Mouse (Mus musculus) thymus, postnatal 0 days (tissue): ENCODE data around the gene Gpr153. TPM values are rescaled to one million over a fixed set of nuclear protein-coding genes. Genes with fewer than 3 reads are reported as not detected.

ENCODE experiments used
- DNase-seq: peaks from one replicate; pipeline ENCODE4 v3.0.0-alpha.2; 2015; ENCODE audit warnings: low spot score
- polyA plus RNA-seq: library from polyadenylated mRNA; unstranded; fragments of >200 nt; fragmentation: Nextera tagmentation; extraction: Ambion mirVana; gene quantifications from 2 replicates; pipeline ENCODE4 v1.2.1, GENCODE M21; 2015

Gpr153 gene
- polyA plus RNA-seq, 1 experiment from 2014 or later: 1.4 TPM

DNA sequence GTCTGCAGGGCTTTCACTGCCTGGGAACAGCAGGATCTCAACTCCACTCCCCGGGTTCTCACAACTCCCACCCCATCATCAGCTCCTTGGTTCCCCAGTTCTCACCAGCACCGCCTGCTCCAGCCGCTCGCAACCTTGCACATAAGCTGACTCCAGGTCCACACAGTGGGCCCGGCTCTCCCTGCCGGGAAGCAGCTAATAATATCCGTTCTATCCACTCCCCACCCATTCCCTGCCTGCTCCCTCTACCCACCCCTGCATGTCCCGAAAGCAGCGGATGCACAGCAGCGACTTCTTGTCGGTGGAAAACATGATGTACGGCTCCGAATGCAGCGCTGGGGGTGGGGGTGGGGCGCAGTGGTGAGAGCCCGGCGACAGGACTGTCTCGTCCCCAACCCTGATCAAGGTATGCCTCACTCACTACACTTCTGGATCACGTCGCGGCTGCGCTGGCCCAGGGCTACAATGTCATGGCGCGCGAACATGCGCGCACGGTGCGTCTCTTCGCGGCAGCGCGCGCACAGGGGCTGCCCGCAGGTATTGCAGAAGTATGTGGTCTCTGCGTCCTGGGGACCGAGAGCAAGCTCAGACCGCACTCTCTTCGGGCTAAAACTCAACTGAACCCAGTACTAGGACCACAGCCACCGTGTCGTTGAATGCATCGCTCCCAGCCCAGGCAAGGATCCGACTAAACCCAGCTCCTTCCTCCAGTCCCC is 41.6 kb downstream of the Gpr153 start:
- DNase-seq: no peak

DNA sequence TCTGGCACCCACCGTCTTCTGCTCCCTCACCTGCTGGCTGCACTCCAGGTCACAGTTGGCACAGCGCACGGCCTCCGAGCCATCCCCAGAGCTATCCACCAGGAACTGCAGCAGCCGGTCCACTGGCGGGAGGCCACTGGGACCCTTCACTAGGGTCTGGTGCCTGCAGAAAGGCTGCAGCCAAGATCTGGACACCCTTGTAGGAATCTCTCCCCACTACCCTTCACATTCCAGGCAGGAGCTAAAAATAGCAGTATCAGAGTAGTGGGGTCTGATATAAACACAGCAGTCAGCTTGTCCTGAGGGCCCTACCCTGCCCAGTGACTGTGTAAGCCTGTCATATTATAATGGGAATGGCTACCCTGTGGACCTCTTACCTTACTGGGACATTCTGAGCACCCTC is 43.6 kb downstream of the Gpr153 start:
- DNase-seq: no peak

DNA sequence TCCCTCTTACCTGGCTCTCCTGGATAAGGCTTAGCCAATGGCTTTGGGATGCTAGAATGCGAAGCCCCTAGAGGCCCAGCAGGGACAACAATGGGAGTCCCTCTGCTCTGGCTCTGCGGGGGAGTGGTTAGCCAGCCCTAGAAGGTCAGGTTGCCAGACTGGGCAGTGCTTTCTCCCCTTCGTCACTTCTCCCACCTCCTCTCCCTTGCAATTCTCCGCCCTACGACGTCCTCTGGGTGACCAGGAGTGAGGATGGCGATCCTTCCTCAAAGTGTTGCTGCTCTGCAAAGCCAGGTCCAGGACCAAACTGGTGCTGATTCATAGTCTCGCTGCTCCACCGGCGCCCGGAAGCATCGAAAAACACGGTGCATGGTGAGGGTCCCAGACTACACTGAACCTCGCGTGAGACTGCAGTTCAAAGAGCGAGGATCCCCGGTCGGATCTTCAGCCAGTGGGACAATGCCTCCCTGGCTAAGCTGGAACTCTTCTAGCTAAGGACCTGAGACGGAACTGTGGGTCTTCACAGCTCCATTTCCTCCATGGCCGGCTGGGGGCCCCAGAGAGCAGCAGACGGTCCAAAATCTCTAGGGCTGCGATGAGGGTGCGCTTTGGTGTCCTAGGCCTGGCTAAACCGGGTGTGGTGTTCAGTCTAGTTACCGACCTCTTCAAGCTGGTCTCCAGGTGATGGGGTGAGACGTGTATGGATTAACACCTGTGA is 44.6 kb downstream of the Gpr153 start, which contains the start of gene Rnf207:
Rnf207 (minus strand) TSS at position 477 of the 718 bp plus-strand sequence.
- peak; percentile 23 for DNase-seq

DNA sequence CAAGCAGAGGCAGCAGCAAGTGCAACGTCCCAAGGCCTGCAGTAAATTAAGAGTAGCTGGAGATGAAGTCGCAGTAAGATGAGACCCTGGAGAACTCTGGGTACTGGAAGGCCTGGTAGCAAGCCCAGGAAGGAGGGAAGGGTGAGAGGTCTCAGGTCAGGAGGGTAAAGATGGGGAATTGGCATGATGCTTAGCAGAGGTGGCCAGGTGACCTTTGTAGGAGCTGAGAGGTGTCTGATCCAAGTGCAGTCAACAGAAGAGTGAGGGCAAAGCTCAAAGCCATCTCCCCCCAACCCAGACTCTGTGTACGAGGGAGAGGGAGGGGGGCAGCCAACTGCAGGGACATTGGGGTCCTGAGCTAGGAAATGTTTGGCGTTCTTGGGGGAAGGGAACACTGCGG is 47.4 kb downstream of the Gpr153 start:
- no peak for DNase-seq

DNA sequence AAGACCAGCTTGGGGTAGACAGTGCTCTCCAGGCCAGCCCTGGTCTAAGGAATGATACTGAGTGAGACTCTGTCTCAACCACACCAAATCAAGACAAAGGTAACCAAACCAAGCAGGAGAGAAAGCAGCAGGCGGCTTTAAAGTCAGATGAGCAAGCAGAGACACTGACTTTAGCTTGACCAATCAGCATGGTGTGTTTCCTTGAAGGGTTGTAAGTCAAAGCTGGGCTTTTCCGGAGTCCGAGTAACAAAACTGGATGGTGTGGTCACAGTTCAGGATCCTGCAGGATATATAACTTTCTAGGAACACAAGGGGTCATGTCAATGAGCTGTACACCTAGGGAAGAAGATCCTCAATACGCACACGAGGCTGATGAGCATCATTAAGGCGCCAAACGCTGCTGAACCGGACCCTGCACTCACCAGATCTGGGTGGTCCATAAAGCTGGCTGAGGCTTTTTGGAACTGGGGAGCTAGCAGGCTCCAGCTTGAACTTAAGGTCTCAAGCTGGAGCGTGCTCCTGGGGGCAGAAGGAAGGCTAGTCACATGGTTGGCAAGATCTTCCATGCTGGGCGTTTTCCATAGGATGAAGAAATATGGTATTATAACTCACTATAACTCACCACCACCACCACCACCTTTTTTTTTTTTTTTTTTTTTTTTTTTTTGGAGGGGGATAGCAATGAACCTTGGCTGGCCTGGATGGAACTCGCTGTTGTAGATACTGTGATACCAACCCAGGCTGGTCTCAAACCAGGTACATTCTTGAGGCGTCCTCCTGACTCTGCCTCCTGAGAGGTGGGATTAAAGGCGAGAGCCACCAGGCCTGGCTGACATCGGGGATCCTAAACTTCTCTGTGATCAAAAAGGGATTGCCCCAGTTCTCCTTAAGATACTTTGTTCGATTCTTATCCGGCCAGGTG is 50.9 kb downstream of the Gpr153 start:
- no peak for DNase-seq

DNA sequence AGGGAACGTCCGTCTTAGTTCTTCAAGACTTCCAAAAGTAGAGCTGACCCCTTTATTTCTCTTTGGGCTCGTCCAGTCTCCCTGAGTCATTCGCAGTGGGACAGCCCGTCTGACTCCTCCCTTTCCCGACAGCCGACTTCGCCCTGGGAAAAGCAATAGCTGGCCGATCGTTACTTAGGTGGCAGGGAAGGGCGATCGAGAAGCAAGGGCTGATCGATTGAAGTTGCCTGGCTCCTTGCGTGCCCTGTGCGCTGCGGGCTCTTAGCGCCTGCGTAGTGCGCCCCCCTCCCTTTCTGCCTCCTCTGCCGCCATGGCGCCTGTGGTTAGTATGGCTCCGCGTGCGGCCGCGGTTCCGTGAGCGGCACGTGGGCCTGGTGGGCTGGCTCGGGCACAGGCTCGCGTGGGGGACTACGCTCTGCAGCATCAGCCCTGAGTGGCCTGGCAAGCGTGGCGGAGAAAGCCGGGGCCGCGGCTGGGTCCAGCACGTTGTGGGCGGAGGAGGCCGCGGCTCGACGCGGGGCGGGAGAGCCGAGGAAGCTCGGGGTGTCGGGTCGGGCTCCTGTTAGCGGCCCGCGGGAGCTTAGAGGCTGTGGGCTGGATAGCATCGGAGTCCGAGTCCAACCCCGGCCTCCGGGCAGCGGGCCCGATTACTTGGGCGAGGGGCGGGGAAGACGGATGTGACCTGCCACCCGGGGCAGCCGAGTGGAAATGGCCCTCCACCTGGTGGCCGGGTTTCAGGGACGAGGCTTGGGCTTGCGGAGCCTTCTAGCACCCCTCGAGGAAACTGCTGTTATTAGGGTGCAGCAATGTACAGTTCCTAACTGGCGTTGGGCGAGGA is 51.8 kb downstream of the Gpr153 start, which contains the start of gene Rpl22:
Rpl22 (plus strand) TSS at position 169 of the 838 bp plus-strand sequence.
- peak; percentile 97 for DNase-seq

DNA sequence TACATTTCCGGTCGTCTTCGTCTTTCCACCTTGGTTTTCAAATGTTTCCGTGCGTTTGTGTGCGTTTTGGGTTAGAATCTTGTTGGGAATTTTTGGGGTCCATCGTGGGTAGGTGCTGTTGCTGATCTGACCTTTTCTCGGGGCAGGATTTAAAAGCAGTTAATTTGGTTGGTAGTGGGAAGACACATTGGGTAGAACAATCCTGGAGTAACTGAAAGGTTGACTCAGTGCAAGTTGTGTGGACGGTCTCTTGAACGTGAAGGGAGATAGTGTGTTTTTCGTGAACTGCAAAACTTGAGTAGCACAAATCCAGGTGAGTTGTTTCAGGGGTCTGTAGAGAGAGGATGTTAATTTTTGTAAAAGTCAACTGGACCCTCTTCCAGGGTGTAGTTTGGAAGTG is 52.5 kb downstream of the Gpr153 start:
- no peak for DNase-seq

DNA sequence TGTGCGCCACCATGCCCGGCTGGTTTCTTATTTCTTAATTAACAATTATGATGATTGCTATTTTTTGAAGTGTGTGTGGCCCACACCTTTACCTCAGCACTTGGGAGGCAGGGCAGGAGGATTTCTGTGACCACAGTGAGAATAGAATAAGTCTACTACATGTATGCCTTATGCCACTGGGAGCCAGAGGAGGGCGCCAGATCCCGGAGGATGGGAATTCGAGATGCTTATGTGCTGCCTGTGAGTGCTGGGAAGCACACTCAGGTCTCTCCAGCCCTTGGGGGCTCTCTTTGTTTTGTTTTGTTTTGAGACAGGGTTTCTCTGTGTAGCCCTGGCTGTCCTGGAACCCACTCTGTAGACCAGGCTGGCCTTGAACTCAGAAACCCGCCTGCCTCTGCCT is 54.7 kb downstream of the Gpr153 start:
- peak; percentile 48 for DNase-seq

DNA sequence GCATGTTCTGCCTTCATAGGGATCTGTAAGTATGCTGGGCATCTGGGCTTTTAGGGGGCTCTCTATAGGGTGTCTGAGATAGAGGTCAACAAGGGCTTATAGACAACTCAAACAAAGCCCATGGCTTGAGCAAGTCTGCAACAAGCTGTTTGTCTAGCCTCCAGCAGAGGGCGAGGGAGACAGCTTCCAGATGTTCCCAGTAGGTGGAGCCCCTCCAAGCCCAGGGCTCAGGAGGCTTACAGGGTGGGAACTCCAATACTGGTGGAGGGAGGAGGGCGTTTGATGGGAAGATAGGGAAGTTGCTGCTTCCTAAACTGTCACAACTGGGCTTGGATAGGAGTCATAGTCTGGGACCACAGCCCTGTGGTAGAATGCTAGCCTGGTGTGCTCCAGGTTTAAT is 58.9 kb downstream of the Gpr153 start:
- peak; percentile 70 for DNase-seq

DNA sequence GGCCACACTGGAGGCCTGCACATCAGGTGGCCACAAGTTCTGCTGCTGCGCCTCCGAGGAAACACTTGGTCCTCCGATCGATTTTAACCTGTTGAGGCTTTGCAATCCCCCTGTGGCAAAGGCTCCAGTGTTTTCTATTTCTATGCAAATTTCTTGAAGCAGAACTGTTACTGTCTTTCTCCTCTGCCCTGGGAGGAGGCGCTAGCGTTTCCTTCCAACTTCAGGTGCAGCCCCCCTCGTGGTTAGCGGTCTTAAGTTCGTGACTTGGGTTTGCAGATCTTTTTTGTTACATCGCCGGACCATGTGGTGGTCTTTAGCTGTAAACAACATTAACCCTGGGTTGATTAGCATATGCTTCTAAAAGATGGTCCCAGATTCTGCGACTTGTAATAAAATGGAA is 59.6 kb downstream of the Gpr153 start:
- DNase-seq: no peak

Other genes with a start within 250 kb of the Gpr153 start
- gene Zbtb48, start 246.6 kb upstream of the Gpr153 start, polyA plus RNA-seq: 18.4 and 18.9 TPM in 2 replicates
- 0.32 and 0.59 TPM in 2 replicates for gene Tas1r1, start 235.7 kb upstream of the Gpr153 start, polyA plus RNA-seq
- 22.8 and 24.9 TPM in 2 replicates for gene Nol9, start 234.9 kb upstream of the Gpr153 start, polyA plus RNA-seq
- 3.4 and 3.9 TPM in 2 replicates for gene Plekhg5, start 201.7 kb upstream of the Gpr153 start, polyA plus RNA-seq
- gene Tnfrsf25, start 158.3 kb upstream of the Gpr153 start, polyA plus RNA-seq: 37.7 and 44.1 TPM in 2 replicates
- 3.2 and 3.6 TPM in 2 replicates for gene Espn, start 121.9 kb upstream of the Gpr153 start, polyA plus RNA-seq
- gene Hes2, start 115.4 kb upstream of the Gpr153 start, polyA plus RNA-seq: 0.21 TPM in 1 of 2 replicates, not detected in the other
- gene Acot7, start 96.1 kb upstream of the Gpr153 start, polyA plus RNA-seq: 65.1 and 98.8 TPM in 2 replicates
- gene Hes3, start 17.4 kb downstream of the Gpr153 start, polyA plus RNA-seq: 0.07 TPM in 1 of 2 replicates, not detected in the other
- 19.2 and 19.7 TPM in 2 replicates for gene Icmt, start 23.0 kb downstream of the Gpr153 start, polyA plus RNA-seq
- 0.09 TPM in 1 of 2 replicates, not detected in the other for gene Rnf207, start 44.8 kb downstream of the Gpr153 start, polyA plus RNA-seq
- 557 and 592 TPM in 2 replicates for gene Rpl22, start 51.5 kb downstream of the Gpr153 start, polyA plus RNA-seq
- gene Chd5, start 64.4 kb downstream of the Gpr153 start, polyA plus RNA-seq: 0.03 and 0.07 TPM in 2 replicates
- gene Nphp4, start 202.5 kb downstream of the Gpr153 start, polyA plus RNA-seq: 0.96 and 1.3 TPM in 2 replicates
- 75.7 and 83.1 TPM in 2 replicates for gene Kcnab2, start 203.6 kb downstream of the Gpr153 start, polyA plus RNA-seq